Mouse (Mus musculus) liver, postnatal 0 days (tissue): ENCODE measurements around the gene Zcchc2.

Source experiments
- CTCF ChIP-seq: sonication (generic); IDR thresholded peaks from 2 replicates; pipeline ENCODE4 v1.5.1; 2016; ENCODE audit warnings: antibody characterized with exemption, low read depth
- EP300 ChIP-seq: IDR thresholded peaks from 2 replicates; pipeline ENCODE4 v1.6.1; 2016; ENCODE audit warnings: antibody characterized with exemption, low read depth, mild to moderate bottlenecking

DNA sequence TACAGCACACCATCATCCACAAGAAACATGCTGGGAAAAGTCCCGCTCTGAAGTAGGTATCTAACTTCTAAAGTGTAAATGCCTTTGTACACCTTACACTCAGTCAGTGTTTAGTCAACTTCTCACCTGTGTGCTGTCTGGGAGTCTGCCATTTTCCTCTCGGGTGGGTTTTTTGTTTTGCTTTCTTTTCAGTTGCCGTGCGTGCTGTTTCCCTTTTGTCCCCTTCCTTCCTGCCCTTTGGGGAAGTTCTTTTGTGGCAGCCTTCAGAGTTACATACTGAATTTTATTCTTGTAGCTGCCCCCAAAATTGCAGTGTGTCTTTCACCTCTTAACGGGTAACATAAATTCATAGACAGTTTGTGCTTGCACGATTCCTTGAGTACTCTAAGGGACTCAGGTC, 29.6 kb downstream of the Zcchc2 start:
- TF ChIP-seq EP300 (no peak), CTCF (no peak)
